In genomic region chr11:106994246-106995085, GRCm38 (mm10) we compare ENCODE assay signal across 14 mouse cellular contexts. TPM values are rescaled to one million over a fixed set of nuclear protein-coding genes. Genes with fewer than 3 reads are reported as not detected.
DNase-seq lines count a peak whose midpoint lies in the region; ATAC-seq and TF ChIP-seq lines count a peak whose summit lies in the region.
"Had no signal": no experiment of that assay in that cellular context is flagged by ENCODE, and none has a peak within 500 bp of the region (broad histone marks: within the 10 kb centered on the region; RNA-seq: fewer than 3 reads in every experiment).

No protein-coding gene starts in this region.

- no peak for TF ChIP-seq POLR2A in bone marrow macrophage, adult 2 months (IDR thresholded peaks at IDR 0.05; ENCODE audit: borderline replicate concordance, low read depth, low read length)

- TF ChIP-seq EP300 in heart, postnatal 0 days (IDR thresholded peaks at IDR 0.05; ENCODE audit: low read depth) = peak; percentile 97

- peaks cover 22% of the 10 kb centered on the region for H3K4me1 ChIP-seq in heart, embryonic 10.5 days
- H3K4me1 ChIP-seq in bone marrow macrophage, adult 2 months (ENCODE audit: control insufficient read depth, insufficient read depth, low read length) = peaks cover 19% of the 10 kb centered on the region
- H3K4me1 ChIP-seq in heart, postnatal 0 days (ENCODE audit: control insufficient read depth, insufficient read depth) = peaks cover 26% of the 10 kb centered on the region
- peaks cover 48% of the 10 kb centered on the region for H3K4me1 ChIP-seq in megakaryocyte, embryonic 14.5 days
- H3K4me1 ChIP-seq in midbrain, embryonic 11.5 days (ENCODE audit: control insufficient read depth, insufficient read depth, low read length) = peaks cover 4% of the 10 kb centered on the region; the same call in 1 of the 2 replicates

- no peak overlapping the region for H3K4me2 ChIP-seq in heart, postnatal 0 days (ENCODE audit: low read depth, low read length)
- H3K4me2 ChIP-seq in midbrain, embryonic 11.5 days = no peak overlapping the region

- 38% methylated on average over 3 of the region's 3 CpGs for WGBS in heart, embryonic 10.5 days
- 28% methylated on average over 3 of the region's 3 CpGs for WGBS in heart, postnatal 0 days
- WGBS in midbrain, embryonic 11.5 days = 89% methylated on average over 3 of the region's 3 CpGs

- no peak for TF ChIP-seq CTCF in bone marrow macrophage, adult 2 months (IDR thresholded peaks at IDR 0.05; ENCODE audit: low read depth, low read length)
- TF ChIP-seq CTCF in heart, postnatal 0 days (IDR thresholded peaks at IDR 0.05; ENCODE audit: low read depth) = no peak

- no peak overlapping the region for H3K9ac ChIP-seq in heart, postnatal 0 days (replicated peaks; ENCODE audit: low read depth, low read length)
- H3K9ac ChIP-seq in midbrain, embryonic 11.5 days (ENCODE audit: low read length) = no peak overlapping the region

- no peak overlapping the region for H3K4me3 ChIP-seq in heart, embryonic 10.5 days
- no peak overlapping the region for H3K4me3 ChIP-seq in bone marrow macrophage, adult 2 months (ENCODE audit: insufficient read depth, low read length)
- no peak overlapping the region for H3K4me3 ChIP-seq in heart, postnatal 0 days (ENCODE audit: low read depth, low read length)
- peak overlapping the region; percentile 53 for H3K4me3 ChIP-seq in megakaryocyte, embryonic 14.5 days (replicated peaks)
- no peak overlapping the region for H3K4me3 ChIP-seq in midbrain, embryonic 11.5 days (ENCODE audit: low read depth, low read length)

- ATAC-seq in heart, postnatal 0 days (ENCODE audit: insufficient read depth, low read depth) = peak; percentile 56
- ATAC-seq in cerebellum, adult (ENCODE audit: insufficient number of reproducible peaks, low FRiP score, low TSS enrichment) = no peak
- no peak for ATAC-seq in midbrain, embryonic 11.5 days (ENCODE audit: low FRiP score)
- ATAC-seq: Patski had no signal

- no peak overlapping the region for H3K27ac ChIP-seq in heart, embryonic 10.5 days
- H3K27ac ChIP-seq in bone marrow macrophage, adult 2 months (ENCODE audit: insufficient read depth, low read depth, low read length) = peak overlapping the region; percentile 19
- H3K27ac ChIP-seq in heart, postnatal 0 days (ENCODE audit: low read depth) = peak overlapping the region; percentile 69
- no peak overlapping the region for H3K27ac ChIP-seq in midbrain, embryonic 11.5 days (ENCODE audit: low read depth, low read length)

- peaks cover 72% of the 10 kb centered on the region for H3K36me3 ChIP-seq in heart, embryonic 10.5 days
- H3K36me3 ChIP-seq in heart, postnatal 0 days (replicated peaks; ENCODE audit: control insufficient read depth, insufficient read depth, low read length) = peaks cover 70% of the 10 kb centered on the region
- H3K36me3 ChIP-seq in megakaryocyte, embryonic 14.5 days (replicated peaks; ENCODE audit: low read length) = peaks cover 70% of the 10 kb centered on the region
- peaks cover 32% of the 10 kb centered on the region for H3K36me3 ChIP-seq in midbrain, embryonic 11.5 days (ENCODE audit: control insufficient read depth, insufficient read depth, low read length)

- no peaks in the 10 kb centered on the region for H3K9me3 ChIP-seq in heart, embryonic 10.5 days
- no peaks in the 10 kb centered on the region for H3K9me3 ChIP-seq in heart, postnatal 0 days (replicated peaks; ENCODE audit: control insufficient read depth, low read length)
- H3K9me3 ChIP-seq in megakaryocyte, embryonic 14.5 days = no peaks in the 10 kb centered on the region
- H3K9me3 ChIP-seq in midbrain, embryonic 11.5 days (ENCODE audit: control insufficient read depth, low read length) = no peaks in the 10 kb centered on the region

- peak; percentile 95 for DNase-seq in heart, adult 11 months
- no peak for DNase-seq in heart, embryonic 10.5 days (ENCODE audit: low spot score)
- DNase-seq in heart, postnatal 0 days (ENCODE audit: low spot score) = peak; percentile 70
- DNase-seq in kidney, adult 11 months = no peak
- no peak for DNase-seq in midbrain, embryonic 11.5 days (ENCODE audit: low spot score, missing footprints)
- DNase-seq: adrenal gland, postnatal 14 days; cerebellum, postnatal 25 days; gastrocnemius, postnatal 14 days; kidney, adult 9 months; thymus, postnatal 4 days had no signal

- H3K27me3 ChIP-seq in heart, embryonic 10.5 days (ENCODE audit: insufficient read depth, poor library complexity, severe bottlenecking) = no peaks in the 10 kb centered on the region
- no peaks in the 10 kb centered on the region for H3K27me3 ChIP-seq in heart, postnatal 0 days (ENCODE audit: control insufficient read depth, insufficient read depth, low read length)
- H3K27me3 ChIP-seq in megakaryocyte, embryonic 14.5 days (replicated peaks) = no peaks in the 10 kb centered on the region
- H3K27me3 ChIP-seq in midbrain, embryonic 11.5 days (ENCODE audit: control insufficient read depth, insufficient read depth, low read length) = no peaks in the 10 kb centered on the region
- H3K27me3 ChIP-seq: Patski had no signal

RNA-seq across cellular contexts. Expression of gene Kpna2, which starts 4.9 kb away (rescaled TPM):
- polyA plus RNA-seq in heart, embryonic 10.5 days (2016; fragmentation: Nextera tagmentation; extraction: Ambion mirVana) = 431 and 488 TPM in 2 replicates
- polyA plus RNA-seq in bone marrow macrophage, adult 2 months (2012; ENCODE audit: insufficient read depth, insufficient read length, missing spikeins) = 72.2 and 79.5 TPM in 2 replicates
- 177 and 180 TPM in 2 replicates for total RNA-seq in heart, postnatal 0 days (2014; rRNA removed; ENCODE audit: low replicate concordance)
- 109 and 124 TPM in 2 replicates for polyA plus RNA-seq in heart, postnatal 0 days (2015; fragmentation: Nextera tagmentation; extraction: Ambion mirVana)
- 20.9 TPM in 1 of 2 replicates, not detected in the other for polyA plus RNA-seq in megakaryocyte, embryonic 14.5 days (2012; ENCODE audit: insufficient read depth, low replicate concordance)
- polyA plus RNA-seq in midbrain, embryonic 11.5 days (2014; fragmentation: Nextera tagmentation; extraction: Ambion mirVana) = 740 and 767 TPM in 2 replicates

RNA-seq across cellular contexts. Expression of gene 1810010H24Rik, which starts 31.0 kb away (rescaled TPM):
- 1.7 and 2.0 TPM in 2 replicates for polyA plus RNA-seq in heart, embryonic 10.5 days (2016; fragmentation: Nextera tagmentation; extraction: Ambion mirVana)
- not detected in 2 replicates for polyA plus RNA-seq in bone marrow macrophage, adult 2 months (2012; ENCODE audit: insufficient read depth, insufficient read length, missing spikeins)
- 1.7 and 4.0 TPM in 2 replicates for total RNA-seq in heart, postnatal 0 days (2014; rRNA removed; ENCODE audit: low replicate concordance)
- polyA plus RNA-seq in heart, postnatal 0 days (2015; fragmentation: Nextera tagmentation; extraction: Ambion mirVana) = 2.6 and 3.4 TPM in 2 replicates
- 1.0 and 1.7 TPM in 2 replicates for polyA plus RNA-seq in megakaryocyte, embryonic 14.5 days (2012; ENCODE audit: insufficient read depth, low replicate concordance)
- polyA plus RNA-seq in midbrain, embryonic 11.5 days (2014; fragmentation: Nextera tagmentation; extraction: Ambion mirVana) = 3.6 and 4.1 TPM in 2 replicates

Comparison
In these comparisons a context has a peak if more than half of its experiments do, and no peak if none do; other contexts are left out.
1. DNase-seq: peak in heart, adult 11 months (single experiment) and heart, postnatal 0 days (single experiment); none in heart, embryonic 10.5 days (single experiment), kidney, adult 11 months (single experiment) and midbrain, embryonic 11.5 days (single experiment).
2. H3K27ac ChIP-seq: peak in bone marrow macrophage, adult 2 months (single experiment) and heart, postnatal 0 days (single experiment); none in heart, embryonic 10.5 days (single experiment) and midbrain, embryonic 11.5 days (single experiment).